Mouse (Mus musculus) small intestine, adult 2 months (tissue): ENCODE results near the gene Hist1h4f.

Experiments
- CTCF ChIP-seq: fragments of 200-500 bp; IDR thresholded peaks from 2 replicates; pipeline ENCODE4 v1.5.1; 2012; ENCODE audit warnings: low read depth, mild to moderate bottlenecking, control low read depth, inconsistent platforms, low read length, moderate library complexity, mixed read lengths; ENCODE audit not compliant: insufficient replicate concordance, insufficient read length; ENCODE audit errors: extremely low read depth
- POLR2A ChIP-seq: fragments of 200-500 bp; IDR thresholded peaks from 2 replicates; pipeline ENCODE4 v1.6.1; 2012; ENCODE audit warnings: low read depth, mild to moderate bottlenecking, control low read depth, inconsistent platforms, low read length, moderate library complexity

- TF ChIP-seq CTCF (no peak), POLR2A (no peak)
Observed at GRCm38 (mm10) chr13:23576906-23577639, 25.6 kb upstream of the Hist1h4f start.
